Mouse (Mus musculus) limb, embryonic 14.5 days (tissue): ENCODE data around the gene Pdcd7. TPM values are rescaled to one million over a fixed set of nuclear protein-coding genes. Genes with fewer than 3 reads are reported as not detected.

Source experiments
- ATAC-seq: fragments of 200-750 bp; cut with Nextera tagmentation; 2 replicates; pipeline ENCODE4 v1.8.0; 2017; ENCODE audit warnings: low read depth, moderate number of reproducible peaks, moderate TSS enrichment; ENCODE audit not compliant: low FRiP score
- DNase-seq: peaks from one replicate; pipeline ENCODE4 v3.0.0-alpha.2; 2015; ENCODE audit warnings: low spot score
- H3K27ac ChIP-seq: fragments of 300-500 bp; sonication (generic); replicated peaks from 2 replicates; pipeline ENCODE4 v1.5.1; 2014; ENCODE audit warnings: low read depth, mild to moderate bottlenecking, low read length, moderate library complexity, mixed read lengths
- H3K27me3 ChIP-seq: fragments of 300-500 bp; sonication (generic); 2 replicates; pipeline ENCODE4 v1.6.1; 2014; ENCODE audit warnings: low read length, mixed read lengths; ENCODE audit not compliant: control insufficient read depth, insufficient read depth
- H3K36me3 ChIP-seq: fragments of 300-500 bp; sonication (generic); 2 replicates; pipeline ENCODE4 v1.6.1; 2014; ENCODE audit warnings: mild to moderate bottlenecking, low read length, moderate library complexity, mixed read lengths; ENCODE audit not compliant: control insufficient read depth, insufficient read depth
- H3K4me1 ChIP-seq: fragments of 300-500 bp; sonication (generic); 2 replicates; pipeline ENCODE4 v1.6.1; 2014; ENCODE audit warnings: antibody characterized with exemption, low read length, mixed read lengths; ENCODE audit not compliant: control insufficient read depth, insufficient read depth
- H3K4me2 ChIP-seq: fragments of 300-500 bp; sonication (generic); replicated peaks from 2 replicates; pipeline ENCODE4 v1.6.1; 2014; ENCODE audit warnings: low read depth, mild to moderate bottlenecking, low read length, moderate library complexity; ENCODE audit not compliant: severe bottlenecking
- H3K4me3 ChIP-seq: fragments of 300-500 bp; sonication (generic); replicated peaks from 2 replicates; pipeline ENCODE4 v1.5.1; 2014; ENCODE audit warnings: low read length
- H3K9ac ChIP-seq: fragments of 300-500 bp; sonication (generic); 2 replicates; pipeline ENCODE4 v1.6.1; 2014; ENCODE audit warnings: mild to moderate bottlenecking, low read depth, low read length, moderate library complexity; ENCODE audit not compliant: severe bottlenecking
- H3K9me3 ChIP-seq: fragments of 300-500 bp; sonication (generic); 2 replicates; pipeline ENCODE4 v1.6.1; 2016; ENCODE audit warnings: low read length; ENCODE audit not compliant: control insufficient read depth
- POLR2A ChIP-seq: fragments of 200-500 bp; IDR thresholded peaks from 2 replicates; pipeline ENCODE4 v1.8.0; 2012; ENCODE audit warnings: inconsistent platforms, mild to moderate bottlenecking, moderate library complexity, borderline replicate concordance; ENCODE audit not compliant: insufficient read depth, insufficient read length; ENCODE audit errors: extremely low read depth
- WGBS: fragments of 180-500 bp; shearing (Covaris S2); extraction: QIAGEN DNeasy Blood & Tissue Kit; methylation state at CpG from one replicate; pipeline ENCODE4 v1.1.7; 2014; 5-methylcytosine and 5-hydroxymethylcytosine counted together
- polyA plus RNA-seq, 2 experiments: library from polyadenylated mRNA; depleted of rRNA in 1 of 2; stranded (reverse) in 1 of 2; unstranded in 1 of 2; fragments of >200 nt; fragmentation: Nextera tagmentation in 1 of 2; extraction: Ambion mirVana in 1 of 2; gene quantifications; 2 replicates each; pipeline versions ENCODE4 v1.2.1 to v1.2.3; 2012 to 2014

Gene Pdcd7
- polyA plus RNA-seq, 2 experiments = 15.7 to 16.2 TPM

DNA sequence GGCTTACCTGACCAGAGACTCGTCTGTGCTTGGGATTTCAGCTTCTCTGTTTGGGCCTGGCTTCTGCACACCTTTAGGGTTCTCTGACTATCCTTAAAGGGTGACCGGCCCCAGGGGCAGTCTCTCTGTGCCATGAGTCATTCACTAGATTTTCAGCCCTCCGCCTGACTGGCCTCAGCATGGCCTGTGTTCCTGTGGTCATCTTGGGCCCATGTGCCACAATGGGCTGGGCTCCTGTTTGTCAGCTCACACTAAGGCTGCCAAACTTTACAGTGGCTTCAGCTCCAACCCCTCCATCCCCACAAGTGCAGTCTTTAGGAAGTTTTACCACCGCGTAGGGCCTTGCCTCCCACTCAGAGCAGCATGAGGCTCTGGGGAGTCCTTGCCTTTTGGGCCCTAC, 7.3 kb downstream of the Pdcd7 start:
- no peak overlapping the region for H3K4me3 ChIP-seq
- no peaks in the 10 kb centered on the region for H3K4me1 ChIP-seq
- H3K27me3 ChIP-seq = no peaks in the 10 kb centered on the region
- 86% methylated on average over 5 of the region's 5 CpGs for WGBS
- DNase-seq (no peak), ATAC-seq (no peak)
- no peak overlapping the region for H3K4me2 ChIP-seq
- H3K27ac ChIP-seq = no peak overlapping the region
- H3K9me3 ChIP-seq = no peaks in the 10 kb centered on the region
- peaks cover 43% of the 10 kb centered on the region for H3K36me3 ChIP-seq
- H3K9ac ChIP-seq = no peak overlapping the region
- TF ChIP-seq POLR2A = no peak

DNA sequence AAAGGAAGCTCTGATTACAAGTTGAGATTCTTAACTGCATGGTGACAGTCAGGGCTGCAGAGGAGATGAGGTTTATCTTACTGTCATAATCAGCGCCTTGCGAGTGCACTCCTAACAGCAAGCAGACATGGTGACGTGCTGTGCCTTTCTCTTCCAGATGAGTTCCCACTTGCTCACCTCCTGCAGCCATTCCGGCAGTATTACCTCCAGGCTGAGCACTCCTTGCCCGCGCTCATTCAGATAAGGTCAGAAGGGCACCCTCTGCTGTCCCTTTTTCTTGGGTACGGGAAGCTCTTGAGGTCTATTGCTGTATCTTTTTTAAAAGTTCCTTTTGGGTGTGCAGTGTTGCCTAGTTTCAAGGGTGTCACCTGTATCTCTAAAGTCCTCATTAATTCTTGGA, 10.7 kb downstream of the Pdcd7 start:
- H3K27ac ChIP-seq = no peak overlapping the region
- H3K4me1 ChIP-seq = no peaks in the 10 kb centered on the region
- WGBS = 92% methylated on average over 7 of the region's 7 CpGs
- no peak overlapping the region for H3K4me3 ChIP-seq
- H3K9ac ChIP-seq = no peak overlapping the region
- ATAC-seq (no peak), DNase-seq (no peak)
- H3K4me2 ChIP-seq = no peak overlapping the region
- peaks cover 73% of the 10 kb centered on the region for H3K36me3 ChIP-seq
- no peaks in the 10 kb centered on the region for H3K27me3 ChIP-seq
- TF ChIP-seq POLR2A = no peak
- no peaks in the 10 kb centered on the region for H3K9me3 ChIP-seq

DNA sequence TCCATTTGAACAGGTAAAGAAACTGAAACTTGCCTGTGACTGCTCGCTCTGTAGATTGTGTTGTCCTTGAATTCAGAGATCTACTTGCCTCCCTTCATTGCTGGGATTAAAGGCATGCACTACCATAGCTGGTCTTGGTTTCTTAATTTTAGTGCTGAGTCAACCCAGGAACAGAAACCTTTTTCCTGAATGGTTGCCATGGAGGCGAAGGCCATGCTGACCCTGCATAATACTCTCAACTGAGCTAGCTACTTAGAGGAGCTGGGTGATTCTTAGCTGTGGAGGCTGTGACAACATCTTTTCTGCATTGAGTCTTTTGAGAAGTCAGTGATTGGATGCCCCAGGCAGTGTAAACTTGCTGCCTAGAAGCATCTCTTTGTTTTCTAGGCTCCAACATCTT, 11.1 kb downstream of the Pdcd7 start:
- Histone ChIP-seq H3K27me3 (no peaks in the 10 kb centered on the region), H3K4me2 (no peak overlapping the region), H3K4me1 (no peaks in the 10 kb centered on the region), H3K36me3 (peaks cover 76% of the 10 kb centered on the region), H3K9me3 (no peaks in the 10 kb centered on the region), H3K27ac (no peak overlapping the region), H3K9ac (no peak overlapping the region), H3K4me3 (no peak overlapping the region)
- 100% methylated on average over 2 of the region's 2 CpGs for WGBS
- TF ChIP-seq POLR2A = no peak
- no peak for ATAC-seq
- DNase-seq = no peak

DNA sequence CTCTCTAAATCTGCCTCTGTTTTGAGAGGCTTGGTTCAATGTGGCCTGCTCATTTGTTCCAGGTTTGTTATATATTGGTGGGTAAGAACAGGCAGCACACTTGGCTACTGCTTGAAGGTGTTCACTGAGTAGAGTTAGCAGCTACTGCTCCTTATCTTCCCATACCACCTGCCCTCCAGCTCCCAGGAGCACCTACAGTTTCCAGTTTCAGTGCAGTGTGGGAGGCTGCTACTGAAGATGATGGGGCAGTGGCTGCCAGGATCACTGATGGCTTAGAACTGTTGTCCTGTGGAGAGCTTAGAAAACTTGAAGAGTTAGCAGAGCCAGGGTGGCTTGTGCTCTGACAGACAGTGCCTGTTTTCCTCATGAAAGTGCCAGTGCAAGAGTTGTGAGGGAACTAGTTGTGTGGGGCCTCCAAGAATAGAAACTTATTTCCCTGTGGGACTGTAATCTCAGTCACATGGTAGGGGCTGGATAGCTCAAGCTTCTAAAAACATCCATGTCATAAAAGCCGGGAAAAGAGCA, 13.1 kb downstream of the Pdcd7 start:
- ATAC-seq = no peak
- H3K36me3 ChIP-seq = peaks cover 83% of the 10 kb centered on the region

DNA sequence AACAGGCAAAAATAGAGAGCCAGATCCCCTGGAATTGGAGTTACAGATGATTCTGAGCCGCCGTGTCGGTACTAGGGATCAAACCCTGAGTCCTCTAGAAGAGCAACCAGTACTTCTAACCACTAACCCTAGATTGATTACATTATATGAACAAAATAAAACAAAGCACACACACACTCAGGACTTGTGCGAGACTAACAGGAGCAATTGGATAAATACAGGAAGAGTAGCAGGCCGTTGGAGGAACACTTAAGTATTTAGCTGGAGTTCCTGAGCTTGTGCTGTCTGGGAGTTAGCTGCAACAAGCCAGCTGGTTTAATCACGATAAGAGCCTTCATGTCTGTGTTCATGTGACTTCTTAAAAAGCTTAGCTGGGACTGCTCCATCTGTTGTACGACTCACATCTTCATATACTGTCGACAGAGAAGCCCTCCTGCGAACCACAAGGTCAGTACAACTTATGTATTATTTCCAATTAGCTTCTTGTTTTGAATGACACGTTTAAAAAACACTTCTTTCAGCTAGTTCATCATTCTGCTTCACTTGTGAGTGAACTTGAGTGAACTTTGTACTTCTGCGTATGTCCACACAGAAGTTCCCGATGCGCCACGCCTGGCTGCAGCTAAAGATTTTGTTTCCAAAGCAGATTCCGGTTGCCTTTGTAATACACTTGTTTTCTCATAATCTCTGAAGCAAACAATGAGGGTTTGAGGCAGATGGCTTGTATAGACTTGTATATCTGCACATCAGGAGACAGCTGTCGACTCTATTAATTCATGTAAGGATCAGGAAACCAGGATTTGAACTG, 14.9 kb downstream of the Pdcd7 start, which contains the start of gene Ubap1l:
Gene Ubap1l, plus strand, starts transcription at position 401 of the 808 bp plus-strand sequence.
- DNase-seq (no peak), ATAC-seq (no peak)
- Histone ChIP-seq H3K36me3 (peaks cover 66% of the 10 kb centered on the region), H3K4me3 (no peak within 1 kb of the TSS), H3K27ac (no peak within 1 kb of the TSS), H3K27me3 (no peaks in the 10 kb centered on the region), H3K4me1 (no peaks in the 10 kb centered on the region), H3K9ac (no peak within 1 kb of the TSS), H3K9me3 (no peaks in the 10 kb centered on the region), H3K4me2 (no peak within 1 kb of the TSS)
- no peak for TF ChIP-seq POLR2A
- 92% methylated on average over 16 of the region's 16 CpGs for WGBS

More for the DNA sequence above, 13.1 kb downstream of the Pdcd7 start:
- no peak overlapping the region for H3K9ac ChIP-seq
- H3K4me2 ChIP-seq = no peak overlapping the region
- no peaks in the 10 kb centered on the region for H3K27me3 ChIP-seq
- H3K27ac ChIP-seq = no peak overlapping the region
- DNase-seq = no peak
- 79% methylated on average over 1 of the region's 1 CpGs for WGBS
- H3K9me3 ChIP-seq = no peaks in the 10 kb centered on the region
- H3K4me3 ChIP-seq = no peak overlapping the region
- no peak for TF ChIP-seq POLR2A
- no peaks in the 10 kb centered on the region for H3K4me1 ChIP-seq

DNA sequence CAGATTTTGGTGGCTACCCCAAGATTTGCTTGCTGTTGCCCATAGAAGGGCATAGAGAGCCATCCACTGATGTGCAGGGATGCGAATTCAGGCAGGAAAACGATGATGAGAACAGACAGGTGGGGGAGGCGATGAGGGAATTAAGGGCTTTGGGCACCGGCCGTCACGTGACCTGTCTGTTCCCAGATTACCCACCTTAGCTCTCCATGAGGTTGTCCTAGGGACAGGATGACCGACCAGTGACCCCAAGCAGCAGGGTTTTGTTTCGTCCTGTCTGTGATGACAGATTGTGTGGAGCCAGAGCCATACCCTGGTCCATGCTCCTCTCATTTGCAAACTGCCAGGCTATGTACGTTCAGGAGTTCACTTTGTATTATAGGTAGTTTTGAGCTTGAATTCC, 17.8 kb downstream of the Pdcd7 start:
- Histone ChIP-seq H3K9ac (no peak overlapping the region), H3K4me3 (no peak overlapping the region), H3K27me3 (no peaks in the 10 kb centered on the region), H3K27ac (no peak overlapping the region), H3K9me3 (no peaks in the 10 kb centered on the region), H3K4me1 (no peaks in the 10 kb centered on the region), H3K4me2 (no peak overlapping the region), H3K36me3 (peaks cover 43% of the 10 kb centered on the region)
- 51% methylated on average over 9 of the region's 9 CpGs for WGBS
- ATAC-seq (no peak), DNase-seq (no peak)
- TF ChIP-seq POLR2A = no peak
